Mouse (Mus musculus) cortical plate, adult 2 months (tissue): ENCODE measurements around the gene Slc12a3. TPM values are rescaled to one million over a fixed set of nuclear protein-coding genes. Genes with fewer than 3 reads are reported as not detected.

Experiments
- H3K27ac ChIP-seq: fragments of 200-500 bp; 2 replicates; pipeline ENCODE4 v1.5.1; 2012; ENCODE audit warnings: low read length, control low read depth, inconsistent platforms; ENCODE audit not compliant: insufficient read depth
- H3K4me1 ChIP-seq: fragments of 200-500 bp; 2 replicates; pipeline ENCODE4 v1.6.1; 2011; ENCODE audit warnings: low read length; ENCODE audit not compliant: control insufficient read depth, insufficient read depth
- H3K4me3 ChIP-seq: fragments of 200-500 bp; 2 replicates; pipeline ENCODE4 v1.5.1; 2011; ENCODE audit warnings: mild to moderate bottlenecking, low read length, control low read depth; ENCODE audit not compliant: insufficient read depth
- CTCF ChIP-seq: fragments of 200-500 bp; IDR thresholded peaks from 2 replicates; pipeline ENCODE4 v1.5.1; 2011; ENCODE audit warnings: mild to moderate bottlenecking, control low read depth, low read length; ENCODE audit not compliant: insufficient read depth; ENCODE audit errors: extremely low read depth
- POLR2A ChIP-seq: fragments of 200-500 bp; IDR thresholded peaks from 2 replicates; pipeline ENCODE4 v1.6.1; 2011; ENCODE audit warnings: mild to moderate bottlenecking, low read length, control low read depth; ENCODE audit not compliant: insufficient read depth; ENCODE audit errors: extremely low read depth
- polyA plus RNA-seq: library from polyadenylated mRNA; depleted of rRNA; stranded (reverse); fragments of >200 nt; gene quantifications from 2 replicates; pipeline ENCODE4 v1.2.3, GENCODE M21; 2012

Gene Slc12a3
- polyA plus RNA-seq, 1 experiment, result 1.0 TPM

DNA sequence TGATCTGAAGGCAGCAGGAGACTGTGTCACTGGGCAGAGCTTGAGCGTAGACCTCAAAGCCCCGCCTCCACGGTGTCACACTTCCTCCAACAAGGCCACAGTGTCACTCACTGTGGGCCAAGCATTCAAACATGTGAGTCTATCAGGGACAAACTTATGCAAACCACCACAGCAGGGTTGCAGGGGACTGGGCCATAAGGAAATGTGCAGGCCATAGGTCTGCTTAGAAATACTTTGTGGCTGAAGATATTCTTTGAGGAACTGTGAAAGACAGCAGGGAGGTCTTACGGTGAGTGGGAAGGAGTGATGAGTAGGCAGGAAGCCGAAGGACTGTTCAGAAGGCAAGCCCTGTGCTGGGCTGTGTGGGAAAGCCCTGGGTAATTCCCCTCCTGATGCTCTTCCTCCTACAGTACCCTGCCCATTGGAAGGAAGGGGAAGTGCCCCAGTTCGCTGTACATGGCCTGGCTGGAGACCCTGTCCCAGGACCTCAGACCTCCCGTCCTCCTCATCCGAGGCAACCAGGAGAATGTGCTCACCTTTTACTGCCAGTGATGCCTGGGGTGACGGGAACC, 36.5 kb downstream of the Slc12a3 start:
- H3K27ac ChIP-seq, result no peak overlapping the region; the same call in 1 of the 2 replicates
- H3K4me3 ChIP-seq, result no peak overlapping the region
- H3K4me1 ChIP-seq, result no peaks in the 10 kb centered on the region; the same call in 1 of the 2 replicates
- TF ChIP-seq CTCF (no peak), POLR2A (no peak)

DNA sequence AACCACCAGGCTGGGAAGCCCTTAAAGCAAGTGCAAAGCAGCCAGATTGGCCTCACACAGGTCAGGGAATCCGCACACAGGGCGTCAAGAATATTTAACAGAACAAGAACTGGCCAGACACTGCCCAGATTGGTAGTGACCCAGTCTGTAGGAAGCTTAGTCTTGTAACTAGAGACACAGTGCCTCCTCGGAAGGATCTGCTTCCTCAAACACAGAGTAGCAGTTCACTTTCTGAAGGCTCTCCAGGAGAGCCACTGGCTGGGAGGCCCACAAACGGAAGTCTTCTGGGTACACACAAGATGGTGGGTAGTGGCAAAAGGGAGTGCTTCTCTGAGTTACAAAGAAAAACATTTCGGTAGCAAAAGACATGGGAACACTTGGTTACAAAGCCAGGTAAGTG, 41.8 kb downstream of the Slc12a3 start:
- H3K4me1 ChIP-seq, result no peaks in the 10 kb centered on the region
- no peak overlapping the region for H3K4me3 ChIP-seq
- H3K27ac ChIP-seq, result no peak overlapping the region
- no peak for TF ChIP-seq CTCF
- TF ChIP-seq POLR2A, result no peak

DNA sequence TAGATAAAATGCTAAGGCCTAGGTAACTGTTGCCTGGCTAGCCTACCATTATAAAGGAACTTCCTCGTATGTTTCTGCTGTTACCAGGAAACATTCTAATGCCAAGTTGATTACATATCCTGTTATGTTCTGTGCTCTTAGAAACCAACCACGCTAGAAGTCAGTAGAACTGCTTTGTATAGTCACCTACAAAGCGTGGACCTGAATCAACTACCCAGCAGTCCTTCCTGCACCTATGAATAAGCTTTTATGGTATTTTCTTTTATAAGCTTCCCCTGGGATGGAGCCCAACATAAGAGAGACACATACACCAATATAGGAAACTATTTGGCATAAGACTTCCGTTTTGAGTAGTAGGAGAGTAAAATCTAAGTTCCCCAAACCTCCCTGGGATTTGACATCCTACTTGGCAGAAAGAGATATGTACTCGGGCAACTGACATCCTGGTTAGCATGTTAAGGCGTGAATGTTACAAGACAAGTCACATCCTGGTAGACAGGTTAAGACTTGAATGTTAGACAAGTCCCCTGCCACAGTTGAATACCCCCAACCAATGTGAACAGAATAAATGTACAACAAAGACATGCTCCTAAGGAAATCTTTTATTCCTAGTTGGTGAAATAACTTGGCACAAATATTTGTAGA, 44.1 kb downstream of the Slc12a3 start:
- Histone ChIP-seq H3K4me3 (no peak overlapping the region), H3K4me1 (no peaks in the 10 kb centered on the region), H3K27ac (no peak overlapping the region)
- TF ChIP-seq CTCF, result no peak
- TF ChIP-seq POLR2A, result no peak

DNA sequence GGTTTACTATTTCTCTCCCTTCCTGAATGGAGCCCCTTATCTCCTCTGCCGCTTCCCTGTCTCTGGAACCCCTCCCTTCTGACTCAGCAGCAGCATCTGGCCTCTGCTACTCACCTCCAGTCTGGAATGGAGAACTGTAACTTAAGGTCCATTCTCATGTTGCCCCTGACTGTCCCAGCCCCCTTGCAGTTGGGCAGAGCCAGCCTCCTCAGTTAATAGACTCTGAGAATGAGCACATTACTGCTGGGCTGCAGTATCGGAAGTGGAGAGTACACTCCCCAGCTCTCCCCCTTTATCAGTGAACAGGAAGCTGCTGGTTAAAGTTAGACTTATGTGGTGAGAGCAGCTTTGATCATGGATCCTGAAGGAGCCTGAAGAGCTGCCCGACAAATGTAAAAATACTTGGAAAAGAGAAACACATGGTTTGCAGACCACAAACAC, 46.6 kb downstream of the Slc12a3 start:
- H3K4me1 ChIP-seq, result no peaks in the 10 kb centered on the region
- H3K4me3 ChIP-seq, result no peak overlapping the region
- TF ChIP-seq CTCF, result no peak
- TF ChIP-seq POLR2A, result no peak
- H3K27ac ChIP-seq, result no peak overlapping the region

DNA sequence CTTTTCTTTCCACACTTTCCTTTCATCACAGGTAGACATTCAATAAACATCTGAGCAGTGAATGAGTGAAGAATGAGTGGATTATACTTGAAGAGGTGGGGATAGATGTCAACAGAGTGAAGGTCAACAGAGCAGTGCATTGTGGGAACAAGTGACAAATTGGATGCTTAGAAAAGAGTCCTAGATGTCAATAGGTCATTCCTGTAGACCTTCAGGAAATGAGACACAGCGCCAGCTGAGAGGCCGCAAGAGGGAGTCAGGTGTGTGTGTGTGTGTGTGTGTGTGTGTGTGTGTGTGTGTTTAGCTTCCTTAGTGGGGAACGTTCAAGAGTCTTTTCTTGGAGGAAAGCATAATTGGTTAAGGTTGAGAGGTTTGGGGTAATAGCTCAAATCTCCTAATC, 47.2 kb downstream of the Slc12a3 start:
- Histone ChIP-seq H3K4me1 (no peaks in the 10 kb centered on the region), H3K27ac (no peak overlapping the region), H3K4me3 (no peak overlapping the region)
- TF ChIP-seq POLR2A (no peak), CTCF (no peak)

DNA sequence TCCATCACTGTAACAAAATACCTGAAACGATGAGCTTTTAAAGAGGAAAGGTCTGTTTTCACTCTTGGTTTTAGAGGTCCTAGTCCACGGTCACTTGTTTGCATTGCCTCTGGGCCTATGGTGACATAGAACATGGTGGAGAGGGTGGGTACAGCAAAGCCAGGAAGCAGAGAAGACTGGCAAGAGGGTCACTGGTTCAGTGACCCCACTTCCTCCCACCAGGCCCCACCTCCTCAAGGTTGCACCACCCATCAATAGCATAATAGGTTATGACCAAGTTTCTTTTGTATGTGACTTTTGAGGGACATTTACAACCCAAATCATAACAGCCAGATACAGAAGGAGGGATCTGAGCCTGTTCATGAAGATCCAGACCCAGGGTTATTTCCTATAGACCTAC, 47.6 kb downstream of the Slc12a3 start:
- Histone ChIP-seq H3K4me3 (no peak overlapping the region), H3K4me1 (no peaks in the 10 kb centered on the region), H3K27ac (no peak overlapping the region)
- TF ChIP-seq POLR2A (no peak), CTCF (no peak)

DNA sequence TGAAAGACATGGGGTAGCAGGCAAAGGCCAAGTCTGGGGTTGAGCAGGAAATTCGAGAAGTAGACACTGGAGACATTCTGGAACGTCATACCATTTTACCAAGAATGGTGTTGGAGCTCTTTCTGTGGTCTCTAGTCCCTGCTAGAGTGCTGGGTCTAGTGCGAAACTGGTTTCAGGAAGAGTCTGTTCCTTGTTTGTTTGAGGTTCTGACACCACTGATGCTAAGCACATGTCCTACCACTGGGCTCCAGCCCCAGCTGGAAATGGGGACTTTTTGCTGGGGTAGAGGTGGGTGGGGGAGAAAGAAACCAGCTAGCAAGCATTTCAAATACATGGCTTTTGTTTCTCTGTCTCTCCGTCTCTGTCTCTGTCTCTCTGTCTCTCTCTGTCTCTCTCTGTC, 48.0 kb downstream of the Slc12a3 start:
- Histone ChIP-seq H3K4me3 (no peak overlapping the region), H3K27ac (no peak overlapping the region), H3K4me1 (no peaks in the 10 kb centered on the region)
- TF ChIP-seq CTCF (no peak), POLR2A (no peak)

DNA sequence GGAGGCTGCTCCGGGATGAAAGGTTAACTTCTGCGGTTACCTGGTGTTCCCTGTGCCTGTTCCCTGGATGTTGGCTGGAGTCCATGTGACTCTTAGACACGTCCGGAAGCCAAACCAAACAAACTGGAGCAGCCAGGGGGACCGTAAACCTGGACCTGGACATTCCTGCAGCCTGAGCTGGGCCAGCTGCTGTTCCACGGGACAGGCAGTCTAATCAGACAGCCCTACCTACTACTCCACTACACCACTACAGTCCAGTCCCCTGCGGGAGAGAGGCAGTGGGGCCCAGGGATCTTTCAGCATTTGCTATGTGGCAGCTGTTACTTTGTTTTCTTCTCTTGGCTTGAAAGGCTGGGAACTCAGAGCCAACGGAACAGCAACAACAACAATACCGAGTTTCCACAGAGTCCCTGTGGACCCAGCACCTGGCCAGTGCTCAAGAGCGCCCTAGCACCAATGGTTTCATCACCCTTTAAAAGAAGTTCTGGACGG, 48.8 kb downstream of the Slc12a3 start:
- TF ChIP-seq POLR2A (no peak), CTCF (no peak)
- no peak overlapping the region for H3K27ac ChIP-seq
- no peak overlapping the region for H3K4me3 ChIP-seq
- no peaks in the 10 kb centered on the region for H3K4me1 ChIP-seq

DNA sequence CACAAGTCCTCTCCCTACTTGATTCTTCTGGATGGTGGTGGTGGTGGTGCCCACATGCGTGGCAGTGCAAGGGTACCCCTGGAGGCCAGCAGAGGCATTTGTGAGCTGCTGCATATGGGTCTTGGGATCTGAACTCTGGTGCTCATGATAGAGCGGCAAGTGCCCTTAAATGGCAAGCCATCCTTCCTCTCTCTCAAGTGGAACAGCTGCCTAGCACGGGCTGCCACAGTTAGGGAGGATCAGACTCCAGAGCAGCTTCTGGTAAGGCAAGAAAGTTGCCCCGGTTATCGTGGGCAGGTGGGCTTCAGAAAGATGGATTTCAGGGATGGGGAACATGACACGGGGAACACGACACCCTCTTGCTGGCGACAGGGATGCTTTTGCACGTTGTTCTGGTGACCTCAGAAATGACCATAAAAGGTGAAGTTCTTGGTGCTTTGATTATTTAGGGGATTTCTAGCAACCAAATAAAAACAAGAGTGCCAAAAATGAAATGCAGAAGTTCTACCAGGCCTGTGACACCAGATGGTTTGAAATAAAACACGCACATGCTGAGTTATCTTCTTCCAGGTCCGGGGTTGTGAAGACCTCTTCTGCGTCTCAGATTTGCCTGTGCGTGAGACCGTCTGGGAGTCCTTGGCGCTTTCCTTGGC, 49.9 kb downstream of the Slc12a3 start:
- TF ChIP-seq CTCF (no peak), POLR2A (no peak)
- Histone ChIP-seq H3K4me1 (no peaks in the 10 kb centered on the region), H3K4me3 (no peak overlapping the region), H3K27ac (no peak overlapping the region)

DNA sequence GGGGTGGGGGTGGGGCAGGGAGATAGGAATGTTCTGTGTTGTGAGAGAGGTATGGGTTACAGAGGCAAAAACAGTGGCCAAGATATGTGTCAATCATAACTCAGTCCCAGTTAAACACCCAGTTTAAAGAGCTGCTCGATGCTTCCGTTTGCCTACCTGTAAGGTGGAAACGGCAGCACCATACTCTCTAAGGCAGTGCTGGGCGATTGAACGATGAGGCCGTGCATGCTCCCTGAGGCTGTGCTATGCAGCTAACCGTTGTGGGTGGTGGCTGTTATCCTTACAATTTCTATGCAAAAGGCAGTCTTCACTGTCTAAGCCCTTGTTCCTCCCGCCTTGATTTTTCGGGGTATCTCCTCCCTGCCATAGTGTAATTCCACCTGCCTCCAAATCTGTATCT, 50.7 kb downstream of the Slc12a3 start:
- Histone ChIP-seq H3K4me3 (no peak overlapping the region), H3K27ac (no peak overlapping the region), H3K4me1 (no peaks in the 10 kb centered on the region)
- TF ChIP-seq POLR2A (no peak), CTCF (no peak)
